In the genomic region with DNA sequence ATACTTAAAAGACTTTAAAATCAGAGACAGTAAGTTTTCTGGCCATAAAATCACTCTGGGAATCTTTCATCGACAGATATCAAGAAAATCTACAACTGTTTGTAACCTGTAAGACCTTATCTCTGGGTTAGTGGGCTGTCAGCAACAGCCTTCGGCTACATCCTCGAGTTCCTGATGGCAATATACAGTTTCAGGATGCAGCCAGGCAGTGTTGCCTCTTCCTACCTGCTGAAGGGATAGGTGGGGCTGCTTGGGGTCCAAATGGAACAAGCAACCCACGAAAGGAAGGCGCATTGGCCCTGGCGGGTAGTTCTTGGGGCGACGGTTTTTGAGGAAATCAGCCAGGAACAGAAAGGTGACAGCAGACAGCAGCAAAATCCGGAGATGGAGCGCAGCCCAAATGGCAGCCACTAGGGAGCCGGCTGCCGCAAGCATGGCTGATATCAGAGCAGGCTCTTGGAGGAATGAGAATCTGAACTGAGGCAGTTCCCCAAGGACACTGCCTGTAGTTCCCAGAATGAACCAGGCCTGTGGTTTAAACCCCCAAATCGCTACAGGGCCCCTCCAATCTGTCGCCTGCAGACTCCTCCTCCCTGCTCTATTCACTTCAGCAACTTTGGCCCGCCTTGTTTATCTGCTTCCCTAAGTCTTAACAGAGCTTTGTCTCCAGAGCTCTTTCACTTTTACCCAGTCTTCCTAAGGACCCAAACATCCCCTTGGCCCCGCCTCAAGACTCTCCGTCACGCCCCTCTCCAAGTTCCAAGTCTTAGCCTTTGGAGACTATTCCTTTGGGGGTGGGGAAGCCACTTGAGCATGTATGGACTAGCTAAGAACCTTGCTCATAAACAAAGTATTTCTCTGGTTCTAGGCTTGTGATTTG, we compare ENCODE assay signal across 8 mouse cellular contexts. TPM values are rescaled to one million over a fixed set of nuclear protein-coding genes. Genes with fewer than 3 reads are reported as not detected.
A peak's percentile ranks its signal among the peaks of the same experiment; 100 is the strongest.
DNase-seq lines count a peak whose midpoint lies in the region; ATAC-seq and TF ChIP-seq lines count a peak whose summit lies in the region.

Cyp2j9 (minus strand) TSS at position 668 of the 880 bp plus-strand sequence.

- TF ChIP-seq POLR2A in small intestine, adult 2 months (IDR thresholded peaks at IDR 0.05; ENCODE audit: low read depth, low read length) = no peak

- intact Hi-C loops in left cerebral cortex, postnatal 4 days (cut with DNase I) = no loop called here

- H3K4me2 ChIP-seq in intestine, embryonic 14.5 days (ENCODE audit: low read length) = peak within 1 kb of the TSS; percentile 55

- TF ChIP-seq CTCF in small intestine, adult 2 months (IDR thresholded peaks at IDR 0.05; ENCODE audit: extremely low read depth, insufficient read length, insufficient replicate concordance, low read depth, low read length) = no peak

- H3K9me3 ChIP-seq in intestine, embryonic 14.5 days (ENCODE audit: control insufficient read depth, low read length) = no peaks in the 10 kb centered on the region

- ATAC-seq in intestine, embryonic 14.5 days (replicated peaks; ENCODE audit: low FRiP score, low TSS enrichment, low read depth) = peak; percentile 80
- ATAC-seq in megakaryocyte-erythroid progenitor cell, adult 5-6 weeks (replicated peaks; ENCODE audit: low FRiP score, low TSS enrichment, poor library complexity, severe bottlenecking) = peak; percentile 59
- no peak for ATAC-seq in activated CD4-positive, CD25-positive, alpha-beta regulatory T cell, adult 4 months

- H3K27me3 ChIP-seq in intestine, embryonic 14.5 days (replicated peaks; ENCODE audit: control insufficient read depth, insufficient read depth, low read length) = no peaks in the 10 kb centered on the region
- no peaks in the 10 kb centered on the region for H3K27me3 ChIP-seq in small intestine, adult 2 months (ENCODE audit: control insufficient read depth, insufficient read depth, low read length)

- peak within 1 kb of the TSS; percentile 40 for H3K27ac ChIP-seq in intestine, embryonic 14.5 days (ENCODE audit: low read depth)
- H3K27ac ChIP-seq in small intestine, adult 2 months (ENCODE audit: insufficient read depth, low read depth, low read length) = peak within 1 kb of the TSS; percentile 83

- DNase-seq in adrenal gland, postnatal 36 days = peak; percentile 23 to 49
- peak; percentile 3 for DNase-seq in embryo, embryonic 11.5 days (ENCODE audit: low read depth, low spot score)
- DNase-seq in gastrocnemius, postnatal 25 days = peak; percentile 59
- peak; percentile 66 for DNase-seq in intestine, embryonic 14.5 days (ENCODE audit: low spot score)
- DNase-seq in left cerebral cortex, postnatal 4 days = peak; percentile 63

- peak within 1 kb of the TSS; percentile 33 for H3K4me3 ChIP-seq in intestine, embryonic 14.5 days (ENCODE audit: low read depth, low read length)
- H3K4me3 ChIP-seq in small intestine, adult 2 months (ENCODE audit: low read depth, low read length) = peak within 1 kb of the TSS; percentile 69

- H3K36me3 ChIP-seq in intestine, embryonic 14.5 days (ENCODE audit: control insufficient read depth, insufficient read depth, low read length) = no peaks in the 10 kb centered on the region
- H3K36me3 ChIP-seq in small intestine, adult 2 months (ENCODE audit: control insufficient read depth, insufficient read depth, low read length) = no peaks in the 10 kb centered on the region

- 0 out of 2 replicates have a peak, but pooled peaks cover 3% of the 10 kb centered on the region for H3K4me1 ChIP-seq in intestine, embryonic 14.5 days (replicated peaks; ENCODE audit: control insufficient read depth, insufficient read depth, low read length)
- no peaks in the 10 kb centered on the region for H3K4me1 ChIP-seq in small intestine, adult 2 months (ENCODE audit: control insufficient read depth, insufficient read depth, insufficient read length, low read length)

- 6% methylated on average over 18 of the region's 18 CpGs for WGBS in intestine, embryonic 14.5 days
- 3% methylated on average over 18 of the region's 18 CpGs for WGBS in small intestine, adult 2 months

- H3K9ac ChIP-seq in intestine, embryonic 14.5 days (ENCODE audit: low read length) = peak within 1 kb of the TSS; percentile 43

RNA-seq across cellular contexts. Expression of gene Cyp2j9, which starts in this region (rescaled TPM):
- 1 to 10 TPM in 1 of 2 experiments, under 1 TPM in 1; 0.89 to 1.6 TPM for total RNA-seq in adrenal gland, postnatal 36 days (2021)
- total RNA-seq in gastrocnemius, postnatal 25 days (2021) = under 1 TPM; 0.38 to 0.74 TPM
- 2.9 and 4.1 TPM in 2 replicates for polyA plus RNA-seq in intestine, embryonic 14.5 days (2014; fragmentation: Nextera tagmentation; extraction: Ambion mirVana)
- total RNA-seq in left cerebral cortex, postnatal 4 days (2021) = 1 to 10 TPM; 6.0 to 6.1 TPM
- total RNA-seq in megakaryocyte-erythroid progenitor cell, adult 5-6 weeks (2014; fragmentation: Nextera tagmentation) = 1.6 TPM in 1 of 2 replicates, not detected in the other
- total RNA-seq in megakaryocyte-erythroid progenitor cell, adult 5-6 weeks (2017) = 4.9 TPM in 1 of 2 replicates, not detected in the other
- polyA plus RNA-seq in small intestine, adult 2 months (2012; rRNA removed) = 0.76 and 2.4 TPM in 2 replicates
- polyA plus RNA-seq in activated CD4-positive, CD25-positive, alpha-beta regulatory T cell, adult 4 months (2017; shearing (Covaris generic)) = under 1 TPM in 1 of 2 experiments, not detected in 1; 0.25 TPM

Comparison
In these comparisons a context has a peak if more than half of its experiments do, and no peak if none do; other contexts are left out.
1. Peak in DNase-seq in gastrocnemius, postnatal 25 days; RNA of the gene not detected or under 1 TPM.
2. DNase-seq: peak in every context shown above with its lines; median percentile 66 in intestine, embryonic 14.5 days; 63 in left cerebral cortex, postnatal 4 days; 59 in gastrocnemius, postnatal 25 days; 36 in adrenal gland, postnatal 36 days; 3 in embryo, embryonic 11.5 days.